Mouse (Mus musculus) subcutaneous adipose tissue, adult 2 months (tissue): ENCODE data around the gene Rpgrip1. TPM values are rescaled to one million over a fixed set of nuclear protein-coding genes. Genes with fewer than 3 reads are reported as not detected.

Experiments
- polyA plus RNA-seq: library from polyadenylated mRNA; depleted of rRNA; stranded (reverse); fragments of >200 nt; gene quantifications from 2 replicates; pipeline ENCODE4 v1.2.3, GENCODE M21; 2012; ENCODE audit warnings: low replicate concordance; rRNA removed

Rpgrip1 gene
- polyA plus RNA-seq: 1.0 and 2.4 TPM in 2 replicates

DNA sequence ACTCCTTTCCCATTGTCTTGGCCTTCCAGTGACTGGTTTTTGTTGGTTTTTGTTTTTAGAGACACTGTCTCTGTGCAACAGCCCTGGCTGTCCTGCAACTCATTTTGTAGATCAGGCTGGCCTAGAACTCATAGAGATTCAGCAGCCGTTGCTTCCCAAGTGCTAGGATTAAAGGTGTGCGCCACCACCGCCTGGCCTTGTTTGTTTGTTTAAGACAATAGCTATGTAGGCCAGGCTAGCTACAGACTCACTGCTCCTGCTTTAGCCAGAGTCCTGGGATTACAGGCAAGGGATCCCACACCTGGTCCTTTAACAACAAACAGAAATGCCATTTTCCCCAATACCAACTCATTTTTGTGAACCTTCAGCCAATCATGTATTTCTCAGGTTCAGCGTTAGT is at the start of gene Rpgrip1:
Gene Rpgrip1 (plus strand): TSS at position 359 of the 400 bp plus-strand sequence.

DNA sequence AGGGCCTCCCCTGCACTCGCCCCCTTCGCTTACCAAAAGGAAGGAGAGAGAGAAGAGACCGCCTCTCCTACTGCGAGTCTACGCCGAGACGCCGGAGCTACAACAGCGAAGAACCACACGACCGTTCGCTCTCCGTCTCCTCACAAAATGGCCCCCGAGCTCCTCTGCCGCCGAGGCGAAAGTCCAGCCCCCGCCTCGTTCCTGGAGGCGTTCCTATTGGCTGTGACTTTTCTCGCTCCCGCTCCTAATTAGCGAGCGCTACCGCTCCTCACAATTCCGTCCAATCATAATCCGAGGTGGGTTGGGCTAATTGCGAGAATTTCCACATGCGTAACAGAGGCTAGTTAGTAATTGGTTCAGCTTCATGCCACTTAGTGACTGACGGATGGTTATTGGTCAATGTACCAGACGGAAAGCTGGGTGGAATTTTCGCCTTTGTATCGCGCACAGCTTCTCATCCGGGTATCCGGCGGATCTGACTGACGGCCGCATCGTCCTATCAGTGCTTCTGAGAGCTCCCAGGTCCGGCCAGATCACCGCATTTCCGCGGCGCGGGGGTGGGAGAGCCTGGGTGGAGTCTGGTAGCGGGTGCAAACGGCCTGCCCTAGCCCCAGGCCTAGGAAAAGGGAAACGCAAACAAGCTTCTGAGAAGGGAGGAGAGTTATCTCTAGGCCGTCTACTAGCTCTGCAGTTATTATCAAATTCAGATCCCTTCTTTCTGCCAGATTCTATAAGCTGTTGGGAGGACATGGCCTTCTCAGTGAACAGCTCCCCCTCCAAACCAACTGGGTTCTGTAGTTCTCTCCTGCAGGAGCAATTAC is 6.4 kb upstream of the Rpgrip1 start, which contains the start of gene Hnrnpc:
Gene Hnrnpc (minus strand): TSS at position 173 of the 821 bp plus-strand sequence.

DNA sequence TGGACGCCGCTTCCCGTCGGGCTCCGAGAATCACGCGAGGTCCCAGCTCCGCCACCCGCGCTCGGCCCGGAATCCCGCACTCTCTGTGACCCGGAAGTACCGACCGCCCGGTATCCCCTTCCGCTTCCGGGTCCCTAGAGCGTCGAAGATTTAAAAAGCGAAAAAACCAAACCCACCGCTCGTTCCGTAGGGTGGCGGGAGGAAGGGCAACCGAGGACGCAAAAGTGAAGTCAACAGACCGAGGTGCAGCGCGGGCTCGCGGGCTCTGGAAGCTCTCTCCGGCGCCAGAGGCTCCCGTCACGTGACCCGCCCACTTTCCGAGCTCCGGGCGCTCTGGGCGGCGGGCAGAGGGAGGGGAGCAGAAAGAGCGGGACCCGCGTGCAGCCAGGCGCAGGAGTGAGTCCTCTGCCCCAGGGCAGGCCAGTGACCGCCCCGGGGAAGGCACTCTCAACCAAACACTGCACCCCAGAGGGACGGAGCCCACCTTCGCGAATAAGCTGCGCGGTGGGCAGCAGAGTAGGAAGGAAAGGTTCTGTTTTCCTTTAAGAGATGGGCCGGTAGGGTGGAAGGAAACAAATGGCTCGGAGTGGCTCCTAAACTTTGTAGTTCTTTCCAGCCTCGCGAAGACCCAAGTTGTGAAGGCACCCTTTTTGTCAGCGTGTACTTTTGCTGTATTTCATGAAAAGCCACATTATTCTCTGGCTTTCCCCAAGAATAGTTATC is 86.8 kb downstream of the Rpgrip1 start, which contains the start of gene Supt16:
Gene Supt16 (minus strand): TSS at position 261 of the 723 bp plus-strand sequence.

Other genes starting within 250 kb of the Rpgrip1 start
- 28.2 and 46.1 TPM in 2 replicates for gene Mettl17, start 225.9 kb upstream of the Rpgrip1 start, polyA plus RNA-seq
- 0.67 and 6.4 TPM in 2 replicates for gene Slc39a2, start 217.8 kb upstream of the Rpgrip1 start, polyA plus RNA-seq
- 267 and 271 TPM in 2 replicates for gene Ndrg2, start 196.5 kb upstream of the Rpgrip1 start, polyA plus RNA-seq
- gene Tppp2, start 192.3 kb upstream of the Rpgrip1 start, polyA plus RNA-seq: not detected in 2 replicates
- 0.27 and 0.34 TPM in 2 replicates for gene Rnase13, start 187.9 kb upstream of the Rpgrip1 start, polyA plus RNA-seq
- gene Arhgef40, start 126.0 kb upstream of the Rpgrip1 start, polyA plus RNA-seq: 99.6 and 169 TPM in 2 replicates
- gene Tmem253, start 95.0 kb upstream of the Rpgrip1 start, polyA plus RNA-seq: 0.84 and 0.99 TPM in 2 replicates
- gene Zfp219, start 90.0 kb upstream of the Rpgrip1 start, polyA plus RNA-seq: 64.1 and 86.8 TPM in 2 replicates
- gene Olfr221, start 68.2 kb upstream of the Rpgrip1 start, polyA plus RNA-seq: not detected in 2 replicates
- 56.3 and 109 TPM in 2 replicates for gene Hnrnpc, start 6.7 kb upstream of the Rpgrip1 start, polyA plus RNA-seq
- 8.7 and 17.8 TPM in 2 replicates for gene Supt16, start 86.7 kb downstream of the Rpgrip1 start, polyA plus RNA-seq
- 26.5 and 40.1 TPM in 2 replicates for gene Chd8, start 147.1 kb downstream of the Rpgrip1 start, polyA plus RNA-seq
- 31.8 and 44.0 TPM in 2 replicates for gene Tox4, start 168.4 kb downstream of the Rpgrip1 start, polyA plus RNA-seq
- 16.9 and 18.2 TPM in 2 replicates for gene Rab2b, start 168.8 kb downstream of the Rpgrip1 start, polyA plus RNA-seq
- gene Mettl3, start 194.4 kb downstream of the Rpgrip1 start, polyA plus RNA-seq: 16.8 and 29.3 TPM in 2 replicates
- 2.9 and 15.6 TPM in 2 replicates for gene Sall2, start 218.1 kb downstream of the Rpgrip1 start, polyA plus RNA-seq
- not detected in 2 replicates for gene Olfr1513, start 245.7 kb downstream of the Rpgrip1 start, polyA plus RNA-seq